Mouse (Mus musculus) Muller cell, postnatal 12 days (primary cell): ENCODE measurements at regions not wholly inside any gene's neighbourhood (a gene's known extent, or its start where the extent isn't known, plus 50 kb on each side); places are given as distances from the start of the nearest gene placed in this dataset.

Source experiments
- DNase-seq: peaks from one replicate; pipeline ENCODE4 v3.0.0-alpha.2; 2015; ENCODE audit errors: inconsistent ontology term

- DNase-seq = no peak
Observed at GRCm38 (mm10) chr15:21836110-21836509, 712.7 kb upstream of the Cdh18 start.

- no peak for DNase-seq
Observed at GRCm38 (mm10) chr15:21858540-21858939, 690.3 kb upstream of the Cdh18 start.

- peak; percentile 23 for DNase-seq
Observed at GRCm38 (mm10) chr15:21885181-21885580, 663.6 kb upstream of the Cdh18 start.
